Mouse (Mus musculus): ENCODE results near the gene Hrk. TPM values are rescaled to one million over a fixed set of nuclear protein-coding genes. Genes with fewer than 3 reads are reported as not detected.

The Hrk gene
- polyA plus RNA-seq, 1 experiment = 3.3 TPM

DNA sequence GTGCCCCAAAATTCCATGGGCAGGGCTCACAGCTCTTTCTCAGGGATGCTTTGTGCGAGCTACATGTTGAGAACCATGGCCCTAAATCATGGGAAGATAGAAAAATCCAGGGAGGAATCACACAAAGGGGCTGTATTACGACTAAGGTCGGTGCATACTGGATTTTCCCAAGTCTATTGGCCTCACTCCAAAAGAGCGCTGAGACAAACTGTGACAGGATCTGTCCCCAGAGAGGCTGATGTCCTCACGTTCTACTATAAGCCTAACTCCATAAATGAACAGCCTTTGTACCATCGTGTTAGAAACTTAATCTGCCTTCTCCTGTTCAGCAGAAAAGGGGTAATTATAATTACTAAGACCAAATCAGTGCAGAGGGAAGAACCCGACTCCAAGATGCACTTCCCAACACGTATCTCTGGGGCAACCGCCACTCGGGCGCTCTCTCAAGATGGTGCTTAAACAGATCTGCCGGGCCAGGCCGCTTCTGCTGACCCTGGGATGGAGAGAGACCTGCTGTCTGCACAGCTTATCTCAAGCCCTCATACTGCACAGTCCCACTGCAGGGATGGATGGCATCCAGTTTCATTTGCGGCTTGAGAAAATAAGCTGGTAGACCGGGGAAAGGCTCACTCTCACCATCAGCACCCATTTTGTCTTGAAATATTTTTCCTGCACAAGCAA is 18.3 kb upstream of the Hrk start:
- TF ChIP-seq POLR2A (IDR thresholded peaks at IDR 0.05; ENCODE audit: borderline replicate concordance, insufficient read depth, low read length) (no peak), CTCF (IDR thresholded peaks at IDR 0.05; ENCODE audit: borderline replicate concordance, insufficient read depth, low read depth, low read length) (no peak)
- H3K27ac ChIP-seq (ENCODE audit: insufficient read depth, low read length) = peak overlapping the region; percentile 34; the same call in 1 of the 2 replicates
- peak; percentile 51 to 61 for DNase-seq
- WGBS = 16% methylated on average over 15 of the region's 15 CpGs
- no peak overlapping the region for H3K4me3 ChIP-seq (replicated peaks; ENCODE audit: insufficient read depth, low read depth, low read length)
- no peaks in the 10 kb centered on the region for H3K27me3 ChIP-seq (ENCODE audit: control insufficient read depth, insufficient read depth, low read length)
- H3K4me1 ChIP-seq (ENCODE audit: control insufficient read depth, insufficient read depth, low read length) = peaks cover 50% of the 10 kb centered on the region

DNA sequence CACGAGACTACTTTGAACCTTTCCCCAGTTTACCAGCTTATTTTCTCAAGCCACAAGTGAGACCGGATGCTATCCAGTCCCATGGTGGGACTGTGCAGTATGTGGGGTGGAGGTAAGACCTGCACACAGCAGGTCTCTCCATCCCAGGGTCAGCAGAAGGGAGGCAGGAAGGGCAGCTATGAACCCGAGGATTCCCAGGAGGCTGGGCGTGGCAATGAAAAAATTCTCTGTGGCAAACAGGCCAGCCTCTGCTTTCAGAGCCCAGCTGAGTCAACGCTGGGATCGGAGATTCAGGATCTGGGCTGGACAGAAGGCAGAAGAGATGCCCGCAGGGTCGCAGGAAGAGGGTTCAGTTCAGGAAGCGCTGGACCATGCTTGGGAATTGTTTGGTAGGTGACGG is 17.2 kb upstream of the Hrk start:
- TF ChIP-seq POLR2A (IDR thresholded peaks at IDR 0.05; ENCODE audit: borderline replicate concordance, insufficient read depth, low read length) (no peak), CTCF (IDR thresholded peaks at IDR 0.05; ENCODE audit: borderline replicate concordance, insufficient read depth, low read depth, low read length) (no peak)
- WGBS = 70% methylated on average over 10 of the region's 10 CpGs
- Histone ChIP-seq H3K4me3 (replicated peaks; ENCODE audit: insufficient read depth, low read depth, low read length) (no peak overlapping the region), H3K4me1 (ENCODE audit: control insufficient read depth, insufficient read depth, low read length) (peaks cover 50% of the 10 kb centered on the region), H3K27ac (ENCODE audit: insufficient read depth, low read length) (no peak overlapping the region), H3K27me3 (ENCODE audit: control insufficient read depth, insufficient read depth, low read length) (no peaks in the 10 kb centered on the region)
- no peak for DNase-seq

DNA sequence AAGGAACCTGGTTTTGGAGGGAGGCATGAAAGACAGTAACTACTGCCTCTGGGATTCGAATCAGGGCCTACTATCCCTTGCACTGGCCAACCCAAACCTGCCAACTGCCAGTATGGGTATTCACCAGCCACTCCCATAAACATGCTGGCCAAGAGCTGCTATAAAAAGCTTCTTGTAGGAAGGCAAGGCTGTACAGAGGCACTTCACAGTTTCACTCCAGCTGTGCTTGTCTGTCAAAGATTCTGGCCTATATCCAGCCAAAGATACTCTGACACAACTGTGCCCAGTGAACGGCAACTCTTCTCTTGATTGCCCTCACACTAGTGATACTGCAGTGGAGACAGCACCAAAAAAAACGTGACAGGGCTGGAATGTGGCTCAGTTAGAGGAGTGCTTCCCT is 14.7 kb upstream of the Hrk start:
- DNase-seq = no peak

DNA sequence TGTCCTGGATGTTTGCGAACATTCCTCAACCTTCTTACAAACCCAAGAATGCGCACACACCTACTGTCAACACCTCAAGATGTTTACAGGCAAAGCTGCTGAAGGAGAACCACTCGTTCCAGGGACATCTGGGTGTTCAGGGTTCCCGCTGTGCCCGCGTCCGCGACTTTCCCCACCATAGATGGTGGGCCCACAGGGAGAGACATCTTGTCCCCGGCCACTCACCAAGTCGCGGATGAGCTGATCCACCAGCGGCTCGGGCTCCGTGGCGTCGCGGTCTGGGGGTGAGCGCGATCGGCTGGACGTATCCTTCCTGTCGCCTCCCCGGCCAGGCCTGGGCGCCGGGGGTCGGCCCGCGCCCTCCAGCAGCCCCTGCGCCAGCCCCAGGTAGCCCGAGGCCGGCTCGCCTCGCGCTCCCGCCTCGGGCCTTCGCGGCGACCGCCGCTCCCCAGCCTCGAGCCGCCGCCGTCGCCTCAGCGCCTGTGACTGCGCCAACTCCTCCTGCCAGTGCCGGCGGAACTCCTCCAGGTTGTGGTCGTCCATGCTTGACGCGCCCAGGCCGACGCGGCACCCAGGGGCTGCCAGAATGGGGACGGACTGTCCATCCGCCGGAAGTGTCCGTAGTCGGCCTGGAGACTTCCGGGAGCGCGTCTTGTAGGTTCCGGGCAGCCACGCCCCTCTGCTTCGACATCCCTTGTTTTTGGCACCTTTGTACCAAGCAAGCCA is 9.4 kb upstream of the Hrk start, which contains the start of gene Fbxw8:
TSS of gene Fbxw8 (minus strand) at position 626 of the 726 bp plus-strand sequence.
- H3K27me3 ChIP-seq (ENCODE audit: control insufficient read depth, insufficient read depth, low read length) = no peaks in the 10 kb centered on the region
- WGBS = under 1% methylated on average over 67 of the region's 67 CpGs
- DNase-seq = peak; percentile 84 to 89
- TF ChIP-seq CTCF (IDR thresholded peaks at IDR 0.05; ENCODE audit: borderline replicate concordance, insufficient read depth, low read depth, low read length) (no peak), POLR2A (IDR thresholded peaks at IDR 0.05; ENCODE audit: borderline replicate concordance, insufficient read depth, low read length) (peak; percentile 77)
- H3K4me3 ChIP-seq (replicated peaks; ENCODE audit: insufficient read depth, low read depth, low read length) = peak within 1 kb of the TSS; percentile 72
- no peak within 1 kb of the TSS for H3K27ac ChIP-seq (ENCODE audit: insufficient read depth, low read length)
- peaks cover 2% of the 10 kb centered on the region; the same call in 1 of the 2 replicates for H3K4me1 ChIP-seq (ENCODE audit: control insufficient read depth, insufficient read depth, low read length)

More for the DNA sequence above, 14.7 kb upstream of the Hrk start:
- Histone ChIP-seq H3K4me1 (ENCODE audit: control insufficient read depth, insufficient read depth, low read length) (peaks cover 32% of the 10 kb centered on the region), H3K27me3 (ENCODE audit: control insufficient read depth, insufficient read depth, low read length) (no peaks in the 10 kb centered on the region), H3K27ac (ENCODE audit: insufficient read depth, low read length) (no peak overlapping the region), H3K4me3 (replicated peaks; ENCODE audit: insufficient read depth, low read depth, low read length) (no peak overlapping the region)
- 35% methylated on average over 3 of the region's 3 CpGs for WGBS
- TF ChIP-seq CTCF (IDR thresholded peaks at IDR 0.05; ENCODE audit: borderline replicate concordance, insufficient read depth, low read depth, low read length) = no peak

DNA sequence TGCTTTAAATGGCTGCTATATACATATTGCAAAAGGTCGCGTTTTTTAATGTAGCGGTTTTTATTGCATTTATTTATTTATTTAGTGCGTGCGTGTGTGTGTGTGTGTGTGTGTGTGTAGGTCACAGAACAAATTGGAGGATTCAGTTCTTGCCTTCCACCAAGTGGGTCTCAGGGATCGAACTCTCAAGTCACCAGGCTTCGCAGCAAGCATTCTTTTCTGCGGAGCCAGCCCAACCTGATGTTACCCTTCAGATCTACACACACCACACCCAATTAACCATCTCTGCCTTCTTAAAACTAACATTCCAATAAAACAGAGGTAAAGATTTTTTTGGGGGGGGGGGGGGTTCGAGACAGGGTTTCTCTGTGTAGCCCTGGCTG is 8.9 kb upstream of the Hrk start:
- no peak overlapping the region for H3K27ac ChIP-seq (ENCODE audit: insufficient read depth, low read length)
- WGBS = 16% methylated on average over 9 of the region's 9 CpGs
- TF ChIP-seq POLR2A (IDR thresholded peaks at IDR 0.05; ENCODE audit: borderline replicate concordance, insufficient read depth, low read length) = no peak
- no peak for TF ChIP-seq CTCF (IDR thresholded peaks at IDR 0.05; ENCODE audit: borderline replicate concordance, insufficient read depth, low read depth, low read length)
- peak overlapping the region; percentile 72 for H3K4me3 ChIP-seq (replicated peaks; ENCODE audit: insufficient read depth, low read depth, low read length)
- H3K27me3 ChIP-seq (ENCODE audit: control insufficient read depth, insufficient read depth, low read length) = no peaks in the 10 kb centered on the region
- no peak for DNase-seq
- no peaks in the 10 kb centered on the region for H3K4me1 ChIP-seq (ENCODE audit: control insufficient read depth, insufficient read depth, low read length)

DNA sequence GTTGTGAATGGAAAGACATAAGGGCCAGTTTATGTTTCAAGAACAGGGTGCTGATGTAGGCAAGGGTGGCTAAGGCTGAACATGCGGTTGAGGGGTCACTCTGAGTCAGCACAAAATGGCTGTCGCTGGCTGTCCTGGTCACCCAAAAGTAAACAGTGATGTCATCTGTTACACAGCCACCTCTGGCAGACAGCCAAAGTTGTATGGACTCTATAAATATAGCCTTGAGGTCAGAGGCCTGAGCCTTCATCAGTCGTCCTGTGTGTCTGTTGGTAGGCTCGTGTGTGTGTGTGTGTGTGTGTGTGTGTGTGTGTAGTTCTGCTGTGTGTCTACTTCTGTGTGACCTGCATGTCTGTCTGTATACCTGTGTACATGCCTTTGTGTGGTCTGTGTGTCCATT is 7.5 kb upstream of the Hrk start:
- Histone ChIP-seq H3K27me3 (ENCODE audit: control insufficient read depth, insufficient read depth, low read length) (no peaks in the 10 kb centered on the region), H3K4me3 (replicated peaks; ENCODE audit: insufficient read depth, low read depth, low read length) (no peak overlapping the region), H3K27ac (ENCODE audit: insufficient read depth, low read length) (no peak overlapping the region), H3K4me1 (ENCODE audit: control insufficient read depth, insufficient read depth, low read length) (no peaks in the 10 kb centered on the region)
- 53% methylated on average over 4 of the region's 4 CpGs for WGBS
- TF ChIP-seq CTCF (IDR thresholded peaks at IDR 0.05; ENCODE audit: borderline replicate concordance, insufficient read depth, low read depth, low read length) (no peak), POLR2A (IDR thresholded peaks at IDR 0.05; ENCODE audit: borderline replicate concordance, insufficient read depth, low read length) (no peak)
- DNase-seq = no peak

DNA sequence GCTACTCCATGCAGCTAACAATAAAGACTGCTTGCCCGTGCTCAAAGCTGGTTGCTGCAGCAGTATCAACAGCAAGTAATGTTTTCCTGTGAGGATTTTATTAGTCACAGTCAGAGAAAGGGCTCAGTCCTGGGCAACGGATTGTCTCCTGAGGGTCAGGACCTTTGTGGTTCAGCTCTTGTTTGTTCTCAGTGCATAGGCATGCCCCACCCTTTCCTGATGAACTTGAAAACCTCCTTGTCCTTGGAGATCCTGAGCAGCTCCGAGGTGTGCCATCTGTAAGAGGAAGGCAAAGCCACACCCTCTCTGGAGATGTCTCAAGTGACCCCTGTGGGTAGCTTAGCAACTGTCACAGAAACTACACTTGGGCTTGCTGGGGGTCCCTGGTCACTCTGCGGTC is 3.8 kb upstream of the Hrk start:
- H3K4me1 ChIP-seq (ENCODE audit: control insufficient read depth, insufficient read depth, low read length) = no peaks in the 10 kb centered on the region

DNA sequence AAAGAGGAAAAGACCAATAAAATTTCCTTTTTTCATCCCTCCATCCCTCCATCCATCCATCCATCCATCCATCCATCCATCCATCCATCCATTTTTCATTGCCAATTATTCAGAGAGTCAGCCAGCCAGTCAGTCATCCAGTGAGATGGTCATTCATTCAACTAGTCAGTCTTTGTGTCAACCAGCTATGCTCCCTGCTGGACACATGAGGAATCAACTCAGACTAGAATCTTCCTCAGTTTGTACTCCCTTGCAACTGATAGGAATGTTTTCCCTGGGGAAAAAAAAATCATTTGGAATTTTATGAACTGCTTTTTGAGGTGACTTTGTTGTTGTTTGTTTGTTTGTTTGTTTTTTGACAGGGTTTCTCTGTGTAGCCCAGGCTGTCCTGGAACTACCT is 1.0 kb downstream of the Hrk start:
- DNase-seq = no peak
- no peaks in the 10 kb centered on the region for H3K4me1 ChIP-seq (ENCODE audit: control insufficient read depth, insufficient read depth, low read length)
- TF ChIP-seq POLR2A (IDR thresholded peaks at IDR 0.05; ENCODE audit: borderline replicate concordance, insufficient read depth, low read length) (no peak), CTCF (IDR thresholded peaks at IDR 0.05; ENCODE audit: borderline replicate concordance, insufficient read depth, low read depth, low read length) (peak; percentile 16; the same call in 1 of the 2 replicates)
- H3K27ac ChIP-seq (ENCODE audit: insufficient read depth, low read length) = no peak overlapping the region
- no peak overlapping the region for H3K4me3 ChIP-seq (replicated peaks; ENCODE audit: insufficient read depth, low read depth, low read length)
- no peaks in the 10 kb centered on the region for H3K27me3 ChIP-seq (ENCODE audit: control insufficient read depth, insufficient read depth, low read length)

More for the DNA sequence above, 3.8 kb upstream of the Hrk start:
- 36% methylated on average over 4 of the region's 4 CpGs for WGBS
- Histone ChIP-seq H3K27me3 (ENCODE audit: control insufficient read depth, insufficient read depth, low read length) (no peaks in the 10 kb centered on the region), H3K27ac (ENCODE audit: insufficient read depth, low read length) (no peak overlapping the region), H3K4me3 (replicated peaks; ENCODE audit: insufficient read depth, low read depth, low read length) (no peak overlapping the region)
- TF ChIP-seq CTCF (IDR thresholded peaks at IDR 0.05; ENCODE audit: borderline replicate concordance, insufficient read depth, low read depth, low read length) (no peak), POLR2A (IDR thresholded peaks at IDR 0.05; ENCODE audit: borderline replicate concordance, insufficient read depth, low read length) (no peak)
- no peak for DNase-seq
